Mouse (Mus musculus): Measurements from ENCODE around the gene Dapk2.

The Dapk2 gene

DNA sequence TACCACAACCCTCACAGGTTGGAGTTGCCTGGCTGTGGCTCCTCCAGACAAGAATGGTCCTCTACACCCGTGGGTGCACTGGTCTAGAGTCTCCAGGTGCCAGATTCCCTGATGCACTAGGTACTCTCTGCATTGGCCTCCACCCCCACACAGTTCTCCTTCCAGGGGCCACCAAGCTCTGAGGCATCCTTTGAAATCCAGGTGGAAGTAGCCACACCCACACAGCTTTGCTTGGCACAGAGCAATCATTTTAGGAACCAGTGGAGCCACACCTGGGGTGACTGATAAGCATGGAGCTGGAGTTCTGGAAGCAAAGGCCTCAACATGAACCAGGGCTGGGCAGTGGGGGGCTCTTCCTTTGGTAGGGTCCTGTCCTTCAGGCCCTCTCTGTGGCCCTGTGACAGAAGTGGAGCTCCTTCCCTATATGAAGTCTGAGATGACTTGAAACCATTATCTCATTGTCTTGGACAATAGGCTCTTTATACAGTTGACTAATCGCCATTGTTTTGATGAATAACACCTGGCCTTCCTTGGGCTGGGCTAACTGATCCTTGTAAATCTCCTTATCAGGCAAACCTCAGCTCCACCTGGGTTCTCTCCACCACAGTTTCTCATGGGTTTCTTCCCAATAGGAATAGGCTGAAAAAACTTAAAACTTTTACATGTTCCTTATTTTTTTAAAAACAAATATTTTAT lies 70.6 kb downstream of the Dapk2 start:
- in situ Hi-C loops (cut with MboI, MseI), result no loop called here

- in situ Hi-C loops (cut with MboI, MseI), result no loop called here
Observed at GRCm38 (mm10) chr9:66231820-66232479, 73.9 kb downstream of the Dapk2 start.

GRCm38 (mm10) chr9:66236615-66237014 lies 78.6 kb downstream of the Dapk2 start:
- in situ Hi-C loops (cut with MboI, MseI), result no loop called here

GRCm38 (mm10) chr9:66237742-66238141 lies 79.7 kb downstream of the Dapk2 start:
- in situ Hi-C loops (cut with MboI, MseI), result no loop called here

DNA sequence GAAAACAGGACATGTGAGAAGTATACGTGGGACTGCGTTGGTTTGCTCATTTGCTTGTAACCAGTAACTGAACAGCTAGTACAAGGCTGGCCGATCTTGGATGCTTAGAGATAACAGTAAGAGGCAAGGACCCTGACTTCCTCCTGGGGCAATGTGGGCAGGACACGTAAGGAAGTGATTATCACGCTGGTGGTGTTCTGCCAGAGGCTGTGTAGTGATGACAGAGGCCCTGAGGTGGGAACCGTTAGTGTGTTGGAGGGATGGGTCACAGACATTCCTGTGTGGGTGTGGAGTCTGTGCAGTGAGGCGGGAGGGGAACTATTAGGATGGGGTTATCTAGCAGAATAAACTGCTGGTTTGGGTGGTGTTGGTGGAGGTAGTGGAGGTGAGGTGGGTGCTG lies 81.2 kb downstream of the Dapk2 start:
- in situ Hi-C loops (cut with MboI, MseI), result no loop called here

DNA sequence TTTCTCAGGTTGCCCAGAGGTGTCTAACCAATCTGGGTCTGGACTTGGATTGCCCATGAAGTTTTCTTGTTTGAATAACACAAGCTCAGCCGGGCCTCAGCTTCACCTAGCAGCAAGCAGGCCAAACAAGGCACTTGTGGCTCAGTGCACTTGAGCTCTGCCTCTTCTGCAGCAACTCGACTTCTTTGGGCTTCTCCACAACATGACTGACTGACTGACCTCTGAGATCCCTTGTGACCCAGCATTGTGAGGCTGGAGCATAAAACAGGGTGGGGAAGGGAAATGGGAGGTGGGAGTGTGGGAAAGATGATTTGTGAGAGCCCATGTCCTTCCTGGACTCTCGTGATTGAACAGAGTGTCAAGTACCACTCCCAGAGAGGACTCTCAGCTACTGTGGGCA lies 81.7 kb downstream of the Dapk2 start:
- in situ Hi-C loops (cut with MboI, MseI), result loop anchor here (5.0 kb wide), 1 partner anchor 62 kb away; no protein-coding TSS in a partner anchor

GRCm38 (mm10) chr9:66240493-66240892 lies 82.5 kb downstream of the Dapk2 start:
- in situ Hi-C loops (cut with MboI, MseI), result loop anchor here (5.0 kb wide), 1 partner anchor 63 kb away; no protein-coding TSS in a partner anchor

DNA sequence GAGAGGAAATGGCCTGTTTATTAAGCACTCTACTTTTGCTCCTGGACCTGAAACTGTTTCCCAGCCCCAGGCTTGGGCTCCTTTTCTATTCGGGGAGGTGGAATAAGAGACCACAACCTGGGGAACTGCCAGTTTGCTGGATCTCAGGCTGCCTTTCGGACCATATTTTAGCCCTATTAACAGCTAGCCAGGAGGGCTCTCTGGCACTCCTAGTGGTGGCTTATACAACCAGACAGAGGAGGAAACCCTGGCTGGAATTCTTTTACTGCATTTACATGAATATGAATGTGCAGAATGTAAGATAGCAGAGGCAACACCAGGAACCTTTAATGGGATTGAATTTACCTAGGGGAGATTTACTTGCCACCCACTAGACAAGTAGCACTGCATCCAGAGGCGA lies 83.0 kb downstream of the Dapk2 start:
- in situ Hi-C loops (cut with MboI, MseI), result loop anchor here (5.0 kb wide), 1 partner anchor 64 kb away; no protein-coding TSS in a partner anchor

DNA sequence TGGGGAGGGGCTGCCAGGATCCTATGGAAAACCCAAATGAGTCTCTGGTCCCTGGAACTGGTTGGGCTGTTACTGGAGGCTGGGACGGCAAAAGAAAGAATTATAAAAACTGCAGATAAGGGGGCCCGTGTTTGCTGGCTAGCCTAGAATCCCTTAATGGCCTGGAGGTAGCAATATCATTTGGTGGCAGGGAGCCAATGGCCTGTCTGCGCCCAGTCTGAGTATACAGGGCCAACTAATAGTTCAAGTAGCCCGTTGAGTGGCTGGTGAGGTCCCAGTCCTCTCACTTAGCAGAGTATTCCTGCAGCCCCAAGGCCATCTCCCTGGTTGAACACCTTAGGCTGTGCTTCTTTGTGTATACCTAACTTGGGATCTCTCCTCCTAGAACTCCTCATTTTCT lies 83.7 kb downstream of the Dapk2 start:
- in situ Hi-C loops (cut with MboI, MseI), result loop anchor here (5.0 kb wide), 1 partner anchor 64 kb away; no protein-coding TSS in a partner anchor

DNA sequence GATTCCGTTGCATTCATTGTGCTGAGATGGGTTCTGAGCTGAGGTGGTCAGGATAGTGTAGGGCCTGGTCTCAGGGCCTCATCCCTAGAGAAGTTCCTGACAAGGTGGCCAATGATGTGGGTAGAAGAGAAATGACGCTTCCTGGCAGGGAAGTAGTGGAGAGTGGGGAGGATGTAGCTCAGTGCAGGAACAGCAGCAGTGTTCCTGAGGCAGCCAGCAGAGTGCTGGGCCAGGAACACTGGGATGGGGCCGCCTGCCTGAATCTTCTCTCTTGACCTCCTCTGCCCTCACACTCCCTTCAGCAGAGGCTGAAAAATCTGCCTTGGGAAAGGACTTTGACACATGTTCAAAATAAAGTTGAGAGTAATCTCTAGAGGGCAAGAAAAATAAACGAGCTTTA lies 85.2 kb downstream of the Dapk2 start:
- in situ Hi-C loops (cut with MboI, MseI), result loop anchor here (5.0 kb wide), 1 partner anchor 66 kb away; no protein-coding TSS in a partner anchor

DNA sequence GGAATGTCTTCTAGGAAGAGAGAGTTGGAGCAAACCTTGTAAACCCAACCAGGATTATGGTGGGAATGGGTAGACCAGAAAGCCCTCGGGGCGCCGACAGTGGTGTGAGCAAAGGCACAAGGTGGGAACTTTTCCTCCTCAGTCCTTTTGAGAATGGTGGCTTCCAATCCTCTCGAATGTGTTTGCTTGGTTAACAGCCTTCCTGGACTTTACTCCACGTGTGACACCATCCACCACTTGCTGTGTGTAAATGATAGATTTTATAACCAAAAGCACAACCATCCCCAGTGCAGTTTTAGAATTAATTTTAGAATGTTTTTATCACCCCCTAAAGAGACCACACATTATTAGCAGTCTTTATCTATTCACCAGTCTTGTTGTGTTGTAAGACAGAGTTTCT lies 86.1 kb downstream of the Dapk2 start:
- in situ Hi-C loops (cut with MboI, MseI), result loop anchor here (5.0 kb wide), 1 partner anchor 67 kb away; no protein-coding TSS in a partner anchor

- in situ Hi-C loops (cut with MboI, MseI), result no loop called here
Observed at GRCm38 (mm10) chr9:66245707-66246106, 87.7 kb downstream of the Dapk2 start.

GRCm38 (mm10) chr9:66249281-66249680 lies 91.3 kb downstream of the Dapk2 start:
- in situ Hi-C loops (cut with MboI, MseI), result no loop called here

GRCm38 (mm10) chr9:66251159-66251691 lies 93.2 kb downstream of the Dapk2 start:
- in situ Hi-C loops (cut with MboI, MseI), result no loop called here

- in situ Hi-C loops (cut with MboI, MseI), result no loop called here
Observed at GRCm38 (mm10) chr9:66261741-66262140, 103.7 kb downstream of the Dapk2 start.

- in situ Hi-C loops (cut with MboI, MseI), result no loop called here
Observed at GRCm38 (mm10) chr9:66263701-66264100, 105.7 kb downstream of the Dapk2 start.

DNA sequence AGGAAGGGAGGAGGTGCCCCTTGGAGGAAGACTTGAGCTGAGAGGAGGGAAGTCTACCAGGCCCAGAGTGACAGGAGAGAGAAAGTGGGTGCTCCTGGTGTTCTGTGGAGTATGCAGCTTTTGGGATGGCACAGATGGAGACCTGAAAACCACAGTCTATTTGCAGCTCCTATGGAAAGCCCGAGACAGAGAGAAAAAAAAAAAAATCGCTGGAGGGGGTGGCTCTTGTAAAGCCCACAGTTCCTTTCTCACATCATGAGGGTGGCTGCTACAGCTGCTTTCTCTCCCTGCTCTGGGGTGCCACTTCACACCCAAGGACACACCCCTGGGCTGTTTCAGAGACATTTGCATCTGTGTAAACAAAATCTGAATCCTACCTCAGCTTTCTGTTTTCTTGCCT lies 107.6 kb downstream of the Dapk2 start:
- in situ Hi-C loops (cut with MboI, MseI), result no loop called here

DNA sequence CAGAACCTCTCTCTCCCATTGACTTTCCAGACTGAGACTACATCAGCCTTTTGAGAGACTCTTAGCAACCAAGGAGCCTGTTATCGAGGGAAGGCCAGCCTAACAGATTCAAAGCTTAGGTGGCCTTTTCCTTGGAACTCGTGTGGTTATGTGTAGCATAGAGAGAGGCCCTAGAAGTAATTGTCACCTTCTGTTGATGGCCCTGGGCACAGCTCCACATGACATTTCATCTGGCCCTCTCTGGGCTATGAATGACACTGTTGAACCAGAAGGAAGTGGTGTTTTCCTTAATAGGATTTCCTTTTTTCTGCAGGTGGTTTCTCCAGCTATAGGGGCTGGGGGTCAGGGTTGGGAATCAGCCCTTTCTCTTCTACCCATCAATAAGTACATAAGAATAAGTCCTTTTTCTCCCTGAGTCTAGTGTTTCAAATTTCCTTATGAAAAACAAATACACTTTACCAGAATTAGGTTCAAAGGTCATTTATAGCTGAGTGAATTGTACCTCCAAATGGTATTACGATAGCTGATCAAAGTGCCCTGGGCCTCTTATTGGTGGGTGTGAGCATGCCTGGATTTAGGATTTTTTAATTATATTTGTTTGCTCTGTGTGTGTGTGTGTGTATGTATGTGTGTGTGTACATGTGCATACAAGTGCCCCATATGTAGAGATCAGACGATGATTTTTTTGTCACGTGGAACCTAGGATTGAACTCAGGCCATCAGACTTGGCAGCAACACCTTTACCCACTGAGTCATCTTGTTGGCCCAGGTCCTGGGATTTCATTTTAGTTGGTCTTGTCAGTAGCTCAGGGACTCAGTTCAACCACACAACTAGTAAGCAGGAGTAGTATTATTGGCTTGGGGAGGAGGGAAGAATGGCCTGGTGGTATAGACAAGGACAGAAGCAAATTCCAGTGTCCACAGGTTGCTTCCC lies 108.5 kb downstream of the Dapk2 start:
- in situ Hi-C loops (cut with MboI, MseI), result no loop called here

DNA sequence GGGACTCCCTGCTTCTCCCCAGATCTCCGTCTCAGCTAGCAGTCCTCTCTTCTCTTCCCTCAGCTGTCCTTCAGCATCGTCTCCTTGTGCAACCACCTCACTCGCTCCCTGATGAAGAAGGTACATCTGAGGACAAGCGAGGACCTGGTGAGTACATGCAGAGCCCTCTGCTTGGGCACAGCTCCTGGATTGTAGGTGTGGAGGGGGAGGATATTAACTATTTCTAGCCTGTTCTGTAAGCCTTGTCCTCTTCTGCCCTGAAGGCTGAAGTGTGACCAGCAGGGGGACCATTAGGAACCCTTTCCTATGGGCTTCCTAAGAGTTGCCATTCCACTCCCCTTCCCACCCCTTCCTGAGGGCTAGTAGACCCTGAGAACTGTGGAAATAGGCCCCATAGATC lies 110.8 kb downstream of the Dapk2 start:
- in situ Hi-C loops (cut with MboI, MseI), result no loop called here

- in situ Hi-C loops (cut with MboI, MseI), result no loop called here
Observed at GRCm38 (mm10) chr9:66270038-66270437, 112.0 kb downstream of the Dapk2 start.

DNA sequence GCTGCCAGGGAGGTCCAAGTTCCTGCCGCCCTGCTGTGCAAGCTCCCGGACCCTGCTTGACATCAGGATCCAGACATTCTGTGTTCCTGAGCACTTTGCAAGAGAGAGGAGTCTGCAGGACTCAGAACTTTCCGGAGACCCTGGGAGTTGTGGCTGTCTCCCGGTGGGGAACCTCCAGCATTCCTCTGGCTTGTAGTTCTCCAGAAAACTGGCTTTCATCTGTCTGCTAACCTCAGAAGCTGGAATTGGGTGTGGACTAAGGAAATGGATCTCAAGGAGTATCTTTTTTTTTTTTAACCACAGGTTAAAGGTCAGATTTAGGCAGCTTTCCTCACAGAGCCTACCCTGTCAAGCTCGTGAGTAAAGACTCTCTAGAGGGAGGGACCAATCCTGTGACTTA lies 113.7 kb downstream of the Dapk2 start:
- in situ Hi-C loops (cut with MboI, MseI), result no loop called here

DNA sequence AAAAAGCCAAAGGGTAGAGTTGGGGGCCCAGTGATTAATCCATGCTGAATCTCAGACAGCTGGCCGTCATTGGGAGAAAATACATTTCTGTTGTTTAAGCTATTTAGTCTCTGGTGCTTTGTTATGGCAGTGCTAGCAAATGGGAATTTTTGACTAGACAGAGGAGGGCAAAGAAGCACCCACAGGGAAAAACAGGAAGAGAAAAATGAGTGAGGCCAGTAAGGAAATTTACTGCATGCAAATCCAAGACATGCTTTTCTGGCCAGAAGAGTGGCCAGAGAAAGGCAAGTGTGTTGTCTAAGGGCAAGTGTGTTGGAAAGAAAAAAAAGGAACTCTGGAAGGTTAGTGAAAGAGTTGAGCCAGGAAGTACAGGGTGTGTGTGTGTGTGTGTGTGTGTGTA lies 115.6 kb downstream of the Dapk2 start:
- in situ Hi-C loops (cut with MboI, MseI), result no loop called here

Data from T-helper 2 cell (primary cell).